Mouse (Mus musculus): ENCODE data around the gene Atp6v0a2. TPM values are rescaled to one million over a fixed set of nuclear protein-coding genes. Genes with fewer than 3 reads are reported as not detected.

Gene Atp6v0a2
- polyA plus RNA-seq, 1 experiment from 2014 or later: 43.7 TPM

GRCm38 (mm10) chr5:124605041-124605622 lies 23.2 kb upstream of the Atp6v0a2 start:
- no peak overlapping the region for H3K9ac ChIP-seq (replicated peaks; ENCODE audit: low read depth, low read length)
- H3K36me3 ChIP-seq (ENCODE audit: control insufficient read depth, insufficient read depth): no peaks in the 10 kb centered on the region; the same call in 1 of the 2 replicates
- no peaks in the 10 kb centered on the region for H3K27me3 ChIP-seq (replicated peaks; ENCODE audit: control insufficient read depth, insufficient read depth, low read length)
- no peaks in the 10 kb centered on the region for H3K9me3 ChIP-seq (ENCODE audit: control insufficient read depth, low read length)
- H3K4me3 ChIP-seq (replicated peaks; ENCODE audit: low read length): no peak overlapping the region
- no peaks in the 10 kb centered on the region for H3K4me1 ChIP-seq (replicated peaks; ENCODE audit: control insufficient read depth, insufficient read depth, low read length)
- WGBS: 89% methylated on average over 17 of the region's 17 CpGs
- no peak overlapping the region for H3K4me2 ChIP-seq (ENCODE audit: low read length)
- ATAC-seq: no peak
- H3K27ac ChIP-seq (ENCODE audit: low read length): no peak overlapping the region

- 78% methylated on average over 10 of the region's 10 CpGs for WGBS
- Histone ChIP-seq H3K4me2 (ENCODE audit: low read length) (no peak overlapping the region), H3K36me3 (ENCODE audit: control insufficient read depth, insufficient read depth) (no peaks in the 10 kb centered on the region), H3K9me3 (ENCODE audit: control insufficient read depth, low read length) (no peaks in the 10 kb centered on the region), H3K27me3 (replicated peaks; ENCODE audit: control insufficient read depth, insufficient read depth, low read length) (no peaks in the 10 kb centered on the region), H3K27ac (ENCODE audit: low read length) (no peak overlapping the region), H3K9ac (replicated peaks; ENCODE audit: low read depth, low read length) (no peak overlapping the region), H3K4me3 (replicated peaks; ENCODE audit: low read length) (no peak overlapping the region), H3K4me1 (replicated peaks; ENCODE audit: control insufficient read depth, insufficient read depth, low read length) (no peaks in the 10 kb centered on the region)
- no peak for ATAC-seq
Observed at GRCm38 (mm10) chr5:124610965-124611364, 17.4 kb upstream of the Atp6v0a2 start.

GRCm38 (mm10) chr5:124614709-124615108 lies 13.7 kb upstream of the Atp6v0a2 start:
- 0 out of 2 replicates have a peak, but pooled peaks cover 2% of the 10 kb centered on the region for H3K36me3 ChIP-seq (ENCODE audit: control insufficient read depth, insufficient read depth)
- no peak overlapping the region for H3K27ac ChIP-seq (ENCODE audit: low read length)
- H3K9me3 ChIP-seq (ENCODE audit: control insufficient read depth, low read length): no peaks in the 10 kb centered on the region
- H3K4me1 ChIP-seq (replicated peaks; ENCODE audit: control insufficient read depth, insufficient read depth, low read length): no peaks in the 10 kb centered on the region
- WGBS: 91% methylated on average over 11 of the region's 11 CpGs
- no peak overlapping the region for H3K4me2 ChIP-seq (ENCODE audit: low read length)
- ATAC-seq: no peak
- no peak overlapping the region for H3K4me3 ChIP-seq (replicated peaks; ENCODE audit: low read length)
- H3K9ac ChIP-seq (replicated peaks; ENCODE audit: low read depth, low read length): no peak overlapping the region
- H3K27me3 ChIP-seq (replicated peaks; ENCODE audit: control insufficient read depth, insufficient read depth, low read length): no peaks in the 10 kb centered on the region

- ATAC-seq: no peak
- Histone ChIP-seq H3K4me2 (ENCODE audit: low read length) (no peak overlapping the region), H3K27me3 (replicated peaks; ENCODE audit: control insufficient read depth, insufficient read depth, low read length) (no peaks in the 10 kb centered on the region), H3K4me1 (replicated peaks; ENCODE audit: control insufficient read depth, insufficient read depth, low read length) (no peaks in the 10 kb centered on the region), H3K27ac (ENCODE audit: low read length) (no peak overlapping the region), H3K36me3 (ENCODE audit: control insufficient read depth, insufficient read depth) (0 out of 2 replicates have a peak, but pooled peaks cover 2% of the 10 kb centered on the region), H3K9me3 (ENCODE audit: control insufficient read depth, low read length) (no peaks in the 10 kb centered on the region), H3K4me3 (replicated peaks; ENCODE audit: low read length) (no peak overlapping the region), H3K9ac (replicated peaks; ENCODE audit: low read depth, low read length) (no peak overlapping the region)
- 87% methylated on average over 10 of the region's 10 CpGs for WGBS
Observed at GRCm38 (mm10) chr5:124618711-124619110, 9.7 kb upstream of the Atp6v0a2 start.

GRCm38 (mm10) chr5:124621362-124621761 lies 7.0 kb upstream of the Atp6v0a2 start:
- no peak for ATAC-seq
- Histone ChIP-seq H3K4me1 (replicated peaks; ENCODE audit: control insufficient read depth, insufficient read depth, low read length) (no peaks in the 10 kb centered on the region), H3K4me2 (ENCODE audit: low read length) (no peak overlapping the region), H3K9me3 (ENCODE audit: control insufficient read depth, low read length) (no peaks in the 10 kb centered on the region), H3K27ac (ENCODE audit: low read length) (no peak overlapping the region), H3K9ac (replicated peaks; ENCODE audit: low read depth, low read length) (no peak overlapping the region), H3K4me3 (replicated peaks; ENCODE audit: low read length) (no peak overlapping the region), H3K36me3 (ENCODE audit: control insufficient read depth, insufficient read depth) (no peaks in the 10 kb centered on the region), H3K27me3 (replicated peaks; ENCODE audit: control insufficient read depth, insufficient read depth, low read length) (no peaks in the 10 kb centered on the region)
- 79% methylated on average over 13 of the region's 13 CpGs for WGBS

GRCm38 (mm10) chr5:124622890-124623289 lies 5.5 kb upstream of the Atp6v0a2 start:
- no peak overlapping the region for H3K4me3 ChIP-seq (replicated peaks; ENCODE audit: low read length)
- H3K4me2 ChIP-seq (ENCODE audit: low read length): no peak overlapping the region
- H3K36me3 ChIP-seq (ENCODE audit: control insufficient read depth, insufficient read depth): no peaks in the 10 kb centered on the region
- ATAC-seq: no peak
- 87% methylated on average over 15 of the region's 15 CpGs for WGBS
- H3K27me3 ChIP-seq (replicated peaks; ENCODE audit: control insufficient read depth, insufficient read depth, low read length): no peaks in the 10 kb centered on the region
- no peaks in the 10 kb centered on the region for H3K9me3 ChIP-seq (ENCODE audit: control insufficient read depth, low read length)
- H3K27ac ChIP-seq (ENCODE audit: low read length): no peak overlapping the region
- no peak overlapping the region for H3K9ac ChIP-seq (replicated peaks; ENCODE audit: low read depth, low read length)
- peaks cover 1% of the 10 kb centered on the region for H3K4me1 ChIP-seq (replicated peaks; ENCODE audit: control insufficient read depth, insufficient read depth, low read length)

- Histone ChIP-seq H3K9me3 (ENCODE audit: control insufficient read depth, low read length) (no peaks in the 10 kb centered on the region), H3K9ac (replicated peaks; ENCODE audit: low read depth, low read length) (no peak overlapping the region), H3K36me3 (ENCODE audit: control insufficient read depth, insufficient read depth) (no peaks in the 10 kb centered on the region), H3K27me3 (replicated peaks; ENCODE audit: control insufficient read depth, insufficient read depth, low read length) (no peaks in the 10 kb centered on the region), H3K4me3 (replicated peaks; ENCODE audit: low read length) (no peak overlapping the region), H3K4me2 (ENCODE audit: low read length) (no peak overlapping the region), H3K27ac (ENCODE audit: low read length) (no peak overlapping the region), H3K4me1 (replicated peaks; ENCODE audit: control insufficient read depth, insufficient read depth, low read length) (peaks cover 8% of the 10 kb centered on the region)
- WGBS: 91% methylated on average over 9 of the region's 9 CpGs
- ATAC-seq: no peak
Observed at GRCm38 (mm10) chr5:124624291-124624690, 4.1 kb upstream of the Atp6v0a2 start.

- no peaks in the 10 kb centered on the region for H3K9me3 ChIP-seq (ENCODE audit: control insufficient read depth, low read length)
- 26% methylated on average over 11 of the region's 11 CpGs for WGBS
- H3K4me1 ChIP-seq (replicated peaks; ENCODE audit: control insufficient read depth, insufficient read depth, low read length): peaks cover 22% of the 10 kb centered on the region
- H3K4me3 ChIP-seq (replicated peaks; ENCODE audit: low read length): peak overlapping the region; percentile 85
- H3K27ac ChIP-seq (ENCODE audit: low read length): no peak overlapping the region
- no peaks in the 10 kb centered on the region for H3K27me3 ChIP-seq (replicated peaks; ENCODE audit: control insufficient read depth, insufficient read depth, low read length)
- ATAC-seq: no peak
- H3K4me2 ChIP-seq (ENCODE audit: low read length): peak overlapping the region; percentile 90
- peaks cover 10% of the 10 kb centered on the region for H3K36me3 ChIP-seq (ENCODE audit: control insufficient read depth, insufficient read depth)
- peak overlapping the region; percentile 89 for H3K9ac ChIP-seq (replicated peaks; ENCODE audit: low read depth, low read length)
Observed at GRCm38 (mm10) chr5:124629641-124630040, 1.3 kb downstream of the Atp6v0a2 start.

GRCm38 (mm10) chr5:124631685-124632084 lies 3.3 kb downstream of the Atp6v0a2 start:
- Histone ChIP-seq H3K9ac (replicated peaks; ENCODE audit: low read depth, low read length) (no peak overlapping the region), H3K9me3 (ENCODE audit: control insufficient read depth, low read length) (no peaks in the 10 kb centered on the region), H3K4me3 (replicated peaks; ENCODE audit: low read length) (no peak overlapping the region), H3K4me2 (ENCODE audit: low read length) (no peak overlapping the region), H3K27ac (ENCODE audit: low read length) (no peak overlapping the region), H3K27me3 (replicated peaks; ENCODE audit: control insufficient read depth, insufficient read depth, low read length) (no peaks in the 10 kb centered on the region), H3K36me3 (ENCODE audit: control insufficient read depth, insufficient read depth) (peaks cover 20% of the 10 kb centered on the region), H3K4me1 (replicated peaks; ENCODE audit: control insufficient read depth, insufficient read depth, low read length) (peaks cover 22% of the 10 kb centered on the region)
- 97% methylated on average over 11 of the region's 11 CpGs for WGBS
- ATAC-seq: no peak

GRCm38 (mm10) chr5:124632461-124632860 lies 4.1 kb downstream of the Atp6v0a2 start:
- WGBS: 76% methylated on average over 5 of the region's 5 CpGs

More at GRCm38 (mm10) chr5:124632461-124632860, 4.1 kb downstream of the Atp6v0a2 start:
- Histone ChIP-seq H3K9me3 (ENCODE audit: control insufficient read depth, low read length) (no peaks in the 10 kb centered on the region), H3K9ac (replicated peaks; ENCODE audit: low read depth, low read length) (no peak overlapping the region), H3K36me3 (ENCODE audit: control insufficient read depth, insufficient read depth) (peaks cover 28% of the 10 kb centered on the region), H3K4me3 (replicated peaks; ENCODE audit: low read length) (no peak overlapping the region), H3K27ac (ENCODE audit: low read length) (no peak overlapping the region), H3K4me2 (ENCODE audit: low read length) (no peak overlapping the region), H3K4me1 (replicated peaks; ENCODE audit: control insufficient read depth, insufficient read depth, low read length) (peaks cover 22% of the 10 kb centered on the region), H3K27me3 (replicated peaks; ENCODE audit: control insufficient read depth, insufficient read depth, low read length) (no peaks in the 10 kb centered on the region)
- no peak for ATAC-seq
